16 mouse cellular contexts compared by ENCODE assay signal in genomic region chr3:34659861-34660260, GRCm38 (mm10). TPM values are rescaled to one million over a fixed set of nuclear protein-coding genes. Genes with fewer than 3 reads are reported as not detected.
DNase-seq lines count a peak whose midpoint lies in the region; ATAC-seq and TF ChIP-seq lines count a peak whose summit lies in the region.
"Had no signal": no experiment of that assay in that cellular context is flagged by ENCODE, and none has a peak within 500 bp of the region (broad histone marks: within the 10 kb centered on the region; RNA-seq: fewer than 3 reads in every experiment).

No protein-coding gene starts in this region.

- H3K27me3 ChIP-seq in stomach, embryonic 14.5 days (ENCODE audit: control insufficient read depth, insufficient read depth, low read length), result peaks cover 43% of the 10 kb centered on the region
- peaks cover 12% of the 10 kb centered on the region; the same call in 1 of the 2 replicates for H3K27me3 ChIP-seq in stomach, postnatal 0 days (ENCODE audit: control insufficient read depth, insufficient read depth, low read length)
- H3K27me3 ChIP-seq in hindbrain, embryonic 10.5 days (ENCODE audit: insufficient read depth, poor library complexity, severe bottlenecking), result peaks cover 69% of the 10 kb centered on the region
- peaks cover 13% of the 10 kb centered on the region; the same call in 1 of the 2 replicates for H3K27me3 ChIP-seq in midbrain, embryonic 15.5 days (replicated peaks)
- H3K27me3 ChIP-seq in kidney, embryonic 15.5 days, result peaks cover 100% of the 10 kb centered on the region
- peaks cover 100% of the 10 kb centered on the region for H3K27me3 ChIP-seq in kidney, embryonic 16.5 days (ENCODE audit: insufficient read depth, low read length)
- peaks cover 100% of the 10 kb centered on the region for H3K27me3 ChIP-seq in liver, embryonic 11.5 days (replicated peaks; ENCODE audit: control insufficient read depth, insufficient read depth, low read length)

- no peak for ATAC-seq in stomach, embryonic 14.5 days (ENCODE audit: insufficient number of reproducible peaks, insufficient read depth, low FRiP score, low read depth)
- no peak for ATAC-seq in stomach, postnatal 0 days (ENCODE audit: low FRiP score, low TSS enrichment)
- peak; percentile 50 for ATAC-seq in midbrain, embryonic 15.5 days (replicated peaks)
- ATAC-seq in kidney, embryonic 15.5 days (replicated peaks; ENCODE audit: low FRiP score), result no peak
- no peak for ATAC-seq in kidney, embryonic 16.5 days (ENCODE audit: low FRiP score, low TSS enrichment)
- no peak for ATAC-seq in liver, embryonic 11.5 days (replicated peaks; ENCODE audit: low FRiP score)
- ATAC-seq: Patski had no signal

- no peak for TF ChIP-seq CTCF in stomach, postnatal 0 days (IDR thresholded peaks at IDR 0.05; ENCODE audit: low read depth)

- H3K4me3 ChIP-seq in stomach, embryonic 14.5 days (ENCODE audit: low read depth, low read length), result no peak overlapping the region
- no peak overlapping the region for H3K4me3 ChIP-seq in stomach, postnatal 0 days (ENCODE audit: low read depth, low read length)
- peak overlapping the region; percentile 68 for H3K4me3 ChIP-seq in hindbrain, embryonic 10.5 days
- H3K4me3 ChIP-seq in midbrain, embryonic 15.5 days, result 0 out of 2 replicates have a peak overlapping the region, but pooled peaks have one; percentile 1
- no peak overlapping the region for H3K4me3 ChIP-seq in kidney, embryonic 15.5 days (replicated peaks)
- H3K4me3 ChIP-seq in kidney, embryonic 16.5 days (ENCODE audit: low read length), result no peak overlapping the region
- H3K4me3 ChIP-seq in liver, embryonic 11.5 days (ENCODE audit: low read depth, low read length), result no peak overlapping the region
- H3K4me3 ChIP-seq: liver, embryonic 13.5 days had no signal

- peak overlapping the region; percentile 21; the same call in 1 of the 2 replicates for H3K27ac ChIP-seq in stomach, embryonic 14.5 days (ENCODE audit: low read length)
- H3K27ac ChIP-seq in stomach, postnatal 0 days (replicated peaks), result no peak overlapping the region; the same call in 1 of the 2 replicates
- H3K27ac ChIP-seq in hindbrain, embryonic 10.5 days, result peak overlapping the region; percentile 97
- H3K27ac ChIP-seq in midbrain, embryonic 15.5 days, result peak overlapping the region; percentile 85
- H3K27ac ChIP-seq in kidney, embryonic 15.5 days, result no peak overlapping the region
- H3K27ac ChIP-seq in kidney, embryonic 16.5 days (ENCODE audit: low read length), result no peak overlapping the region
- no peak overlapping the region for H3K27ac ChIP-seq in liver, embryonic 11.5 days (ENCODE audit: low read depth, low read length)
- H3K27ac ChIP-seq: kidney, postnatal 0 days; liver, embryonic 13.5 days had no signal

- no peak overlapping the region for H3K9ac ChIP-seq in stomach, embryonic 14.5 days (replicated peaks; ENCODE audit: low read depth, low read length)
- no peak overlapping the region for H3K9ac ChIP-seq in stomach, postnatal 0 days (ENCODE audit: low read length)
- no peak overlapping the region for H3K9ac ChIP-seq in midbrain, embryonic 15.5 days
- no peak overlapping the region for H3K9ac ChIP-seq in kidney, embryonic 15.5 days
- H3K9ac ChIP-seq in kidney, embryonic 16.5 days (replicated peaks; ENCODE audit: low read length), result no peak overlapping the region
- H3K9ac ChIP-seq in liver, embryonic 11.5 days (ENCODE audit: low read depth, low read length), result no peak overlapping the region
- H3K9ac ChIP-seq: liver, embryonic 13.5 days had no signal

- no peak for DNase-seq in stomach, postnatal 0 days (ENCODE audit: low spot score)
- peak; percentile 74 for DNase-seq in hindbrain, embryonic 10.5 days (ENCODE audit: low spot score)
- DNase-seq in spleen, postnatal 10 days (ENCODE audit: low spot score in 2 of 2), result no peak
- DNase-seq in liver, embryonic 11.5 days (ENCODE audit: low spot score), result no peak
- DNase-seq: adrenal gland, postnatal 25 days; cerebellum, adult 9-11 months; heart, postnatal 10 days; liver, embryonic 13.5 days; thymus, postnatal 25 days had no signal

- H3K4me1 ChIP-seq in stomach, embryonic 14.5 days (ENCODE audit: control insufficient read depth, insufficient read depth, low read length), result peaks cover 5% of the 10 kb centered on the region; the same call in 1 of the 2 replicates
- H3K4me1 ChIP-seq in stomach, postnatal 0 days (replicated peaks; ENCODE audit: control insufficient read depth, insufficient read depth), result no peaks in the 10 kb centered on the region
- peaks cover 97% of the 10 kb centered on the region for H3K4me1 ChIP-seq in hindbrain, embryonic 10.5 days (replicated peaks)
- peaks cover 29% of the 10 kb centered on the region for H3K4me1 ChIP-seq in midbrain, embryonic 15.5 days
- peaks cover 21% of the 10 kb centered on the region for H3K4me1 ChIP-seq in kidney, embryonic 15.5 days
- peaks cover 14% of the 10 kb centered on the region for H3K4me1 ChIP-seq in kidney, embryonic 16.5 days (ENCODE audit: insufficient read depth, low read length)
- H3K4me1 ChIP-seq in liver, embryonic 11.5 days (replicated peaks; ENCODE audit: control insufficient read depth, insufficient read depth, low read length), result peaks cover 8% of the 10 kb centered on the region

- 10% methylated on average over 6 of the region's 6 CpGs for WGBS in stomach, embryonic 14.5 days
- WGBS in stomach, postnatal 0 days, result 24% methylated on average over 6 of the region's 6 CpGs
- WGBS in hindbrain, embryonic 10.5 days, result 2% methylated on average over 6 of the region's 6 CpGs
- WGBS in midbrain, embryonic 15.5 days, result 10% methylated on average over 6 of the region's 6 CpGs
- WGBS in kidney, embryonic 15.5 days, result 3% methylated on average over 6 of the region's 6 CpGs
- WGBS in kidney, embryonic 16.5 days, result 2% methylated on average over 6 of the region's 6 CpGs
- WGBS in liver, embryonic 11.5 days, result 10% methylated on average over 6 of the region's 6 CpGs

- H3K9me3 ChIP-seq in stomach, embryonic 14.5 days (ENCODE audit: control insufficient read depth, low read depth, low read length), result no peaks in the 10 kb centered on the region
- no peaks in the 10 kb centered on the region for H3K9me3 ChIP-seq in stomach, postnatal 0 days (ENCODE audit: control insufficient read depth, low read length)
- H3K9me3 ChIP-seq in hindbrain, embryonic 10.5 days, result no peaks in the 10 kb centered on the region
- no peaks in the 10 kb centered on the region for H3K9me3 ChIP-seq in midbrain, embryonic 15.5 days
- H3K9me3 ChIP-seq in kidney, embryonic 15.5 days (replicated peaks), result no peaks in the 10 kb centered on the region
- H3K9me3 ChIP-seq in kidney, embryonic 16.5 days (ENCODE audit: low read length), result no peaks in the 10 kb centered on the region
- no peaks in the 10 kb centered on the region for H3K9me3 ChIP-seq in liver, embryonic 11.5 days (ENCODE audit: control insufficient read depth, low read length)
- H3K9me3 ChIP-seq: liver, embryonic 13.5 days had no signal

- no peak for TF ChIP-seq EP300 in stomach, postnatal 0 days (optimal IDR thresholded peaks at IDR 0.05)

- H3K4me2 ChIP-seq in stomach, embryonic 14.5 days (replicated peaks; ENCODE audit: low read depth, low read length), result no peak overlapping the region
- H3K4me2 ChIP-seq in stomach, postnatal 0 days (replicated peaks; ENCODE audit: low read depth), result no peak overlapping the region
- peak overlapping the region; percentile 25 for H3K4me2 ChIP-seq in midbrain, embryonic 15.5 days
- H3K4me2 ChIP-seq in kidney, embryonic 15.5 days, result no peak overlapping the region
- H3K4me2 ChIP-seq in kidney, embryonic 16.5 days (replicated peaks; ENCODE audit: low read depth, low read length), result no peak overlapping the region
- no peak overlapping the region for H3K4me2 ChIP-seq in liver, embryonic 11.5 days
- H3K4me2 ChIP-seq: liver, embryonic 13.5 days had no signal

- H3K36me3 ChIP-seq in stomach, embryonic 14.5 days (ENCODE audit: control insufficient read depth, insufficient read depth, low read length), result no peaks in the 10 kb centered on the region
- no peaks in the 10 kb centered on the region for H3K36me3 ChIP-seq in stomach, postnatal 0 days (ENCODE audit: control insufficient read depth, insufficient read depth, low read length)
- H3K36me3 ChIP-seq in hindbrain, embryonic 10.5 days, result peaks cover 12% of the 10 kb centered on the region
- H3K36me3 ChIP-seq in midbrain, embryonic 15.5 days (replicated peaks), result no peaks in the 10 kb centered on the region
- no peaks in the 10 kb centered on the region for H3K36me3 ChIP-seq in kidney, embryonic 15.5 days
- H3K36me3 ChIP-seq in kidney, embryonic 16.5 days (ENCODE audit: insufficient read depth, low read length), result no peaks in the 10 kb centered on the region
- no peaks in the 10 kb centered on the region for H3K36me3 ChIP-seq in liver, embryonic 11.5 days (ENCODE audit: control insufficient read depth, insufficient read depth, low read length)
- H3K36me3 ChIP-seq: liver, embryonic 13.5 days had no signal

RNA-seq across cellular contexts. Expression of gene Sox2, which starts 9.7 kb away (rescaled TPM):
- polyA plus RNA-seq in stomach, embryonic 14.5 days (2014; fragmentation: Nextera tagmentation; extraction: Ambion mirVana), result 12.0 and 12.5 TPM in 2 replicates
- polyA plus RNA-seq in stomach, postnatal 0 days (2015; fragmentation: Nextera tagmentation; extraction: Ambion mirVana), result 11.6 and 14.7 TPM in 2 replicates
- polyA plus RNA-seq in hindbrain, embryonic 10.5 days (2016; fragmentation: Nextera tagmentation; extraction: Ambion mirVana), result 23.4 and 24.2 TPM in 2 replicates
- polyA plus RNA-seq in midbrain, embryonic 15.5 days (2015; fragmentation: Nextera tagmentation; extraction: Ambion mirVana), result 20.7 and 23.2 TPM in 2 replicates
- polyA plus RNA-seq in kidney, embryonic 15.5 days (2015; fragmentation: Nextera tagmentation; extraction: Ambion mirVana), result 0.08 and 0.10 TPM in 2 replicates
- polyA plus RNA-seq in kidney, embryonic 16.5 days (2015; fragmentation: Nextera tagmentation; extraction: Ambion mirVana), result not detected in 2 replicates
- polyA plus RNA-seq in liver, embryonic 11.5 days (2014; fragmentation: Nextera tagmentation; extraction: Ambion mirVana), result 0.48 and 0.55 TPM in 2 replicates
- polyA plus RNA-seq: kidney, postnatal 0 days; liver, embryonic 13.5 days; spleen, adult 2 months had no signal

Comparison
In these comparisons a context has a peak if more than half of its experiments do, and no peak if none do; other contexts are left out.
1. H3K27ac ChIP-seq: peak in stomach, embryonic 14.5 days (single experiment), hindbrain, embryonic 10.5 days (single experiment) and midbrain, embryonic 15.5 days (single experiment); none in stomach, postnatal 0 days (single experiment), kidney, embryonic 15.5 days (single experiment), kidney, embryonic 16.5 days (single experiment) and liver, embryonic 11.5 days (single experiment).
2. H3K4me3 ChIP-seq: peak in hindbrain, embryonic 10.5 days (single experiment) and midbrain, embryonic 15.5 days (single experiment); none in stomach, embryonic 14.5 days (single experiment), stomach, postnatal 0 days (single experiment), kidney, embryonic 15.5 days (single experiment), kidney, embryonic 16.5 days (single experiment) and liver, embryonic 11.5 days (single experiment).